Mouse (Mus musculus): ENCODE results near the gene Batf. TPM values are rescaled to one million over a fixed set of nuclear protein-coding genes. Genes with fewer than 3 reads are reported as not detected.

The Batf gene
- polyA plus RNA-seq, 1 experiment from 2014 or later = 2.6 TPM

Small RNAs within 50 kb of the gene (microRNA-seq; reads per million reads assigned to microRNA genes)
- not detected for gene Gm47285

Other genes with a start within 250 kb of the Batf start
- gene Fos, start 212.8 kb upstream of the Batf start, polyA plus RNA-seq (2014; fragmentation: Nextera tagmentation; extraction: Ambion mirVana) = 8.6 and 9.1 TPM in 2 replicates
- gene Jdp2, start 87.6 kb upstream of the Batf start, polyA plus RNA-seq (2014; fragmentation: Nextera tagmentation; extraction: Ambion mirVana) = 0.98 and 1.4 TPM in 2 replicates
- gene Flvcr2, start 59.9 kb downstream of the Batf start, polyA plus RNA-seq (2014; fragmentation: Nextera tagmentation; extraction: Ambion mirVana) = 0.77 and 1.2 TPM in 2 replicates
- 112 and 130 TPM in 2 replicates for gene Erg28, start 137.9 kb downstream of the Batf start, polyA plus RNA-seq (2014; fragmentation: Nextera tagmentation; extraction: Ambion mirVana)
- gene Ttll5, start 138.0 kb downstream of the Batf start, polyA plus RNA-seq (2014; fragmentation: Nextera tagmentation; extraction: Ambion mirVana) = 17.7 and 17.8 TPM in 2 replicates

Measured in stomach, embryonic 14.5 days (tissue).